Mouse (Mus musculus) embryonic facial prominence, embryonic 15.5 days (tissue): Measurements from ENCODE around the gene Kif5c. TPM values are rescaled to one million over a fixed set of nuclear protein-coding genes. Genes with fewer than 3 reads are reported as not detected.

ENCODE experiments used
- ATAC-seq: fragments of 200-750 bp; cut with Nextera tagmentation; 2 replicates; pipeline ENCODE4 v1.8.0; 2017; ENCODE audit warnings: low read depth, moderate TSS enrichment; ENCODE audit not compliant: insufficient number of reproducible peaks, low FRiP score, low TSS enrichment
- H3K27ac ChIP-seq: fragments of 300-500 bp; sonication (generic); replicated peaks from 2 replicates; pipeline ENCODE4 v1.5.1; 2015; ENCODE audit warnings: mild to moderate bottlenecking, inconsistent platforms
- H3K27me3 ChIP-seq: fragments of 300-500 bp; sonication (generic); 2 replicates; pipeline ENCODE4 v1.6.1; 2015; ENCODE audit warnings: inconsistent platforms
- H3K36me3 ChIP-seq: fragments of 300-500 bp; sonication (generic); 2 replicates; pipeline ENCODE4 v1.6.1; 2015; ENCODE audit warnings: mild to moderate bottlenecking, inconsistent platforms
- H3K4me1 ChIP-seq: fragments of 300-500 bp; sonication (generic); 2 replicates; pipeline ENCODE4 v1.6.1; 2015; ENCODE audit warnings: inconsistent platforms
- H3K4me2 ChIP-seq: fragments of 300-500 bp; sonication (generic); replicated peaks from 2 replicates; pipeline ENCODE4 v1.6.1; 2015; ENCODE audit warnings: mild to moderate bottlenecking, inconsistent platforms
- H3K4me3 ChIP-seq: fragments of 300-500 bp; sonication (generic); replicated peaks from 2 replicates; pipeline ENCODE4 v1.5.1; 2015; ENCODE audit warnings: mild to moderate bottlenecking, inconsistent platforms
- H3K9ac ChIP-seq: fragments of 300-500 bp; sonication (generic); 2 replicates; pipeline ENCODE4 v1.6.1; 2015; ENCODE audit warnings: inconsistent platforms
- H3K9me3 ChIP-seq: fragments of 300-500 bp; sonication (generic); replicated peaks from 2 replicates; pipeline ENCODE4 v1.6.1; 2016; ENCODE audit warnings: inconsistent platforms
- WGBS: fragments of 180-500 bp; shearing (Covaris S2); methylation state at CpG from one replicate; pipeline ENCODE4 v1.1.7; 2015; 5-methylcytosine and 5-hydroxymethylcytosine counted together
- polyA plus RNA-seq: library from polyadenylated mRNA; unstranded; fragments of >200 nt; fragmentation: Nextera tagmentation; extraction: Ambion mirVana; gene quantifications from 2 replicates; pipeline ENCODE4 v1.2.1, GENCODE M21; 2015

The Kif5c gene
- polyA plus RNA-seq, 1 experiment from 2014 or later, result 6.5 TPM

- no peaks in the 10 kb centered on the region for H3K9me3 ChIP-seq
- 48% methylated on average over 1 of the region's 1 CpGs for WGBS
- H3K9ac ChIP-seq, result no peak overlapping the region
- no peak for ATAC-seq
- H3K36me3 ChIP-seq, result no peaks in the 10 kb centered on the region
- no peak overlapping the region for H3K4me3 ChIP-seq
- H3K4me2 ChIP-seq, result no peak overlapping the region
- peaks cover 16% of the 10 kb centered on the region for H3K4me1 ChIP-seq
- H3K27me3 ChIP-seq, result 0 out of 2 replicates have a peak, but pooled peaks cover under 1% of the 10 kb centered on the region
- H3K27ac ChIP-seq, result no peak overlapping the region
These were observed 6.5 kb downstream of the Kif5c start for GRCm38 (mm10) chr2:49625581-49625980.

- peaks cover 11% of the 10 kb centered on the region for H3K4me1 ChIP-seq
- no peak overlapping the region for H3K9ac ChIP-seq
- H3K4me2 ChIP-seq, result no peak overlapping the region
- 0 out of 2 replicates have a peak overlapping the region, but pooled peaks have one; percentile 22 for H3K27ac ChIP-seq
- no peaks in the 10 kb centered on the region for H3K36me3 ChIP-seq
- no peak for ATAC-seq
- H3K27me3 ChIP-seq, result no peaks in the 10 kb centered on the region
- no peaks in the 10 kb centered on the region for H3K9me3 ChIP-seq
- WGBS, result 42% methylated on average over 7 of the region's 7 CpGs
- no peak overlapping the region for H3K4me3 ChIP-seq
These were observed 8.5 kb downstream of the Kif5c start for GRCm38 (mm10) chr2:49627611-49628010.

GRCm38 (mm10) chr2:49628094-49628705 lies 9.1 kb downstream of the Kif5c start:
- Histone ChIP-seq H3K9me3 (no peaks in the 10 kb centered on the region), H3K4me1 (peaks cover 11% of the 10 kb centered on the region), H3K4me3 (no peak overlapping the region), H3K27ac (0 out of 2 replicates have a peak overlapping the region, but pooled peaks have one; percentile 22), H3K4me2 (no peak overlapping the region), H3K27me3 (no peaks in the 10 kb centered on the region), H3K9ac (no peak overlapping the region), H3K36me3 (no peaks in the 10 kb centered on the region)
- ATAC-seq, result no peak
- WGBS, result 70% methylated on average over 6 of the region's 6 CpGs

GRCm38 (mm10) chr2:49629181-49629580 lies 10.1 kb downstream of the Kif5c start:
- Histone ChIP-seq H3K4me3 (no peak overlapping the region), H3K4me1 (peaks cover 11% of the 10 kb centered on the region), H3K4me2 (no peak overlapping the region), H3K27me3 (no peaks in the 10 kb centered on the region), H3K9ac (no peak overlapping the region), H3K27ac (no peak overlapping the region), H3K9me3 (no peaks in the 10 kb centered on the region), H3K36me3 (no peaks in the 10 kb centered on the region)
- 83% methylated on average over 12 of the region's 12 CpGs for WGBS
- no peak for ATAC-seq

- Histone ChIP-seq H3K4me3 (no peak overlapping the region), H3K36me3 (no peaks in the 10 kb centered on the region), H3K27ac (no peak overlapping the region), H3K4me2 (no peak overlapping the region), H3K4me1 (peaks cover 11% of the 10 kb centered on the region), H3K27me3 (no peaks in the 10 kb centered on the region), H3K9ac (no peak overlapping the region), H3K9me3 (no peaks in the 10 kb centered on the region)
- ATAC-seq, result no peak
- 80% methylated on average over 6 of the region's 6 CpGs for WGBS
These were observed 11.5 kb downstream of the Kif5c start for GRCm38 (mm10) chr2:49630636-49631035.

- ATAC-seq, result no peak
- no peaks in the 10 kb centered on the region for H3K9me3 ChIP-seq
- no peak overlapping the region for H3K4me2 ChIP-seq
- H3K27ac ChIP-seq, result no peak overlapping the region
- peaks cover 2% of the 10 kb centered on the region for H3K4me1 ChIP-seq
- no peaks in the 10 kb centered on the region for H3K36me3 ChIP-seq
- no peak overlapping the region for H3K4me3 ChIP-seq
- no peaks in the 10 kb centered on the region for H3K27me3 ChIP-seq
- H3K9ac ChIP-seq, result no peak overlapping the region
- WGBS, result 76% methylated on average over 9 of the region's 9 CpGs
These were observed 14.1 kb downstream of the Kif5c start for GRCm38 (mm10) chr2:49633231-49633630.

- Histone ChIP-seq H3K9me3 (no peaks in the 10 kb centered on the region), H3K27me3 (no peaks in the 10 kb centered on the region), H3K36me3 (no peaks in the 10 kb centered on the region), H3K9ac (no peak overlapping the region), H3K27ac (no peak overlapping the region), H3K4me2 (no peak overlapping the region), H3K4me3 (no peak overlapping the region), H3K4me1 (no peaks in the 10 kb centered on the region)
- no peak for ATAC-seq
- 84% methylated on average over 3 of the region's 3 CpGs for WGBS
These were observed 23.7 kb downstream of the Kif5c start for GRCm38 (mm10) chr2:49642761-49643160.

GRCm38 (mm10) chr2:49643756-49644155 lies 24.7 kb downstream of the Kif5c start:
- Histone ChIP-seq H3K9me3 (no peaks in the 10 kb centered on the region), H3K4me2 (no peak overlapping the region), H3K27ac (no peak overlapping the region), H3K36me3 (no peaks in the 10 kb centered on the region), H3K4me3 (no peak overlapping the region), H3K9ac (no peak overlapping the region), H3K4me1 (no peaks in the 10 kb centered on the region), H3K27me3 (no peaks in the 10 kb centered on the region)
- WGBS, result 71% methylated on average over 8 of the region's 8 CpGs
- no peak for ATAC-seq

GRCm38 (mm10) chr2:49647591-49647990 lies 28.5 kb downstream of the Kif5c start:
- no peaks in the 10 kb centered on the region for H3K27me3 ChIP-seq
- H3K9ac ChIP-seq, result no peak overlapping the region
- H3K4me1 ChIP-seq, result no peaks in the 10 kb centered on the region
- H3K36me3 ChIP-seq, result no peaks in the 10 kb centered on the region
- no peaks in the 10 kb centered on the region for H3K9me3 ChIP-seq
- H3K4me3 ChIP-seq, result no peak overlapping the region
- no peak overlapping the region for H3K4me2 ChIP-seq
- WGBS, result 87% methylated on average over 6 of the region's 6 CpGs
- H3K27ac ChIP-seq, result no peak overlapping the region
- no peak for ATAC-seq

GRCm38 (mm10) chr2:49648344-49648743 lies 29.2 kb downstream of the Kif5c start:
- Histone ChIP-seq H3K4me2 (no peak overlapping the region), H3K9me3 (no peaks in the 10 kb centered on the region), H3K27me3 (no peaks in the 10 kb centered on the region), H3K27ac (no peak overlapping the region), H3K9ac (no peak overlapping the region), H3K36me3 (no peaks in the 10 kb centered on the region), H3K4me1 (no peaks in the 10 kb centered on the region), H3K4me3 (no peak overlapping the region)
- WGBS, result 73% methylated on average over 9 of the region's 9 CpGs
- no peak for ATAC-seq

- no peak for ATAC-seq
These were observed 29.7 kb downstream of the Kif5c start for GRCm38 (mm10) chr2:49648806-49649205.

GRCm38 (mm10) chr2:49649211-49649610 lies 30.1 kb downstream of the Kif5c start:
- no peak for ATAC-seq
- no peak overlapping the region for H3K4me2 ChIP-seq
- H3K36me3 ChIP-seq, result no peaks in the 10 kb centered on the region
- H3K9me3 ChIP-seq, result no peaks in the 10 kb centered on the region
- no peaks in the 10 kb centered on the region for H3K4me1 ChIP-seq
- 80% methylated on average over 10 of the region's 10 CpGs for WGBS
- no peak overlapping the region for H3K4me3 ChIP-seq
- H3K27me3 ChIP-seq, result no peaks in the 10 kb centered on the region
- no peak overlapping the region for H3K27ac ChIP-seq
- H3K9ac ChIP-seq, result no peak overlapping the region

More at GRCm38 (mm10) chr2:49648806-49649205, 29.7 kb downstream of the Kif5c start:
- Histone ChIP-seq H3K9ac (no peak overlapping the region), H3K4me2 (no peak overlapping the region), H3K4me1 (no peaks in the 10 kb centered on the region), H3K4me3 (no peak overlapping the region), H3K36me3 (no peaks in the 10 kb centered on the region), H3K27me3 (no peaks in the 10 kb centered on the region), H3K27ac (no peak overlapping the region), H3K9me3 (no peaks in the 10 kb centered on the region)
- 90% methylated on average over 6 of the region's 6 CpGs for WGBS
